Mouse (Mus musculus): ENCODE results near the gene Drc7. TPM values are rescaled to one million over a fixed set of nuclear protein-coding genes. Genes with fewer than 3 reads are reported as not detected.

The Drc7 gene
- polyA plus RNA-seq, 1 experiment from 2014 or later, result 0.39 TPM

Other genes with a start within 250 kb of the Drc7 start
- not detected in 2 replicates for gene Ccl17, start 244.7 kb upstream of the Drc7 start, polyA plus RNA-seq (2015; fragmentation: Nextera tagmentation; extraction: Ambion mirVana)
- 50.8 and 55.0 TPM in 2 replicates for gene Coq9, start 216.8 kb upstream of the Drc7 start, polyA plus RNA-seq (2015; fragmentation: Nextera tagmentation; extraction: Ambion mirVana)
- 46.6 and 48.2 TPM in 2 replicates for gene Ciapin1, start 216.7 kb upstream of the Drc7 start, polyA plus RNA-seq (2015; fragmentation: Nextera tagmentation; extraction: Ambion mirVana)
- gene Polr2c, start 197.7 kb upstream of the Drc7 start, polyA plus RNA-seq (2015; fragmentation: Nextera tagmentation; extraction: Ambion mirVana), result 70.5 and 74.1 TPM in 2 replicates
- 11.0 and 12.9 TPM in 2 replicates for gene Dok4, start 178.8 kb upstream of the Drc7 start, polyA plus RNA-seq (2015; fragmentation: Nextera tagmentation; extraction: Ambion mirVana)
- gene Ccdc102a, start 137.0 kb upstream of the Drc7 start, polyA plus RNA-seq (2015; fragmentation: Nextera tagmentation; extraction: Ambion mirVana), result 2.3 TPM in 2 replicates
- 0.25 TPM in 2 replicates for gene Adgrg5, start 131.4 kb upstream of the Drc7 start, polyA plus RNA-seq (2015; fragmentation: Nextera tagmentation; extraction: Ambion mirVana)
- 45.2 and 46.1 TPM in 2 replicates for gene Adgrg1, start 80.4 kb upstream of the Drc7 start, polyA plus RNA-seq (2015; fragmentation: Nextera tagmentation; extraction: Ambion mirVana)
- 8.3 and 9.3 TPM in 2 replicates for gene Adgrg3, start 37.4 kb upstream of the Drc7 start, polyA plus RNA-seq (2015; fragmentation: Nextera tagmentation; extraction: Ambion mirVana)
- gene Katnb1, start 26.1 kb downstream of the Drc7 start, polyA plus RNA-seq (2015; fragmentation: Nextera tagmentation; extraction: Ambion mirVana), result 9.6 and 12.0 TPM in 2 replicates
- 5.3 and 6.8 TPM in 2 replicates for gene Kifc3, start 147.7 kb downstream of the Drc7 start, polyA plus RNA-seq (2015; fragmentation: Nextera tagmentation; extraction: Ambion mirVana)

Data from liver, embryonic 15.5 days (tissue).